Mouse (Mus musculus) T-cell, adult 66 days (primary cell): ENCODE data around the gene 4930519G04Rik. TPM values are rescaled to one million over a fixed set of nuclear protein-coding genes. Genes with fewer than 3 reads are reported as not detected.

Experiments used
- total RNA-seq, 2 experiments: library from RNA; stranded (reverse); gene quantifications; 3 replicates in 1 of 2; 4 replicates in 1 of 2; pipeline ENCODE4 v1.2.4; 2023

The 4930519G04Rik gene
- not detected for total RNA-seq

GRCm38 (mm10) chr5:114853364-114853763, at the start of gene 4930519G04Rik:
Gene 4930519G04Rik (plus strand): TSS chr5:114853664.

GRCm38 (mm10) chr5:114822796-114823688, 30.4 kb upstream of the 4930519G04Rik start, which contains the start of gene 1500011B03Rik:
Gene 1500011B03Rik (minus strand): TSS chr5:114823468.

GRCm38 (mm10) chr5:114858582-114858981, 5.1 kb downstream of the 4930519G04Rik start, which contains the start of gene Gm9936:
Gene Gm9936 (minus strand): TSS chr5:114858682.

GRCm38 (mm10) chr5:114896688-114897373, 43.4 kb downstream of the 4930519G04Rik start, which contains the start of gene Oasl2:
Gene Oasl2 (plus strand): TSS chr5:114896936.

GRCm38 (mm10) chr5:114922998-114923473, 69.6 kb downstream of the 4930519G04Rik start, which contains the start of gene Oasl1:
Gene Oasl1 (plus strand): TSS chr5:114923240.

Other genes with a start within 250 kb of the 4930519G04Rik start
- gene Trpv4, start 195.2 kb upstream of the 4930519G04Rik start, total RNA-seq: under 1 TPM in 1 of 2 experiments, not detected in 1; 0.70 TPM
- gene Gltp, start 162.7 kb upstream of the 4930519G04Rik start, total RNA-seq: 100 to 1,000 TPM; 141 to 143 TPM
- gene Tchp, start 145.9 kb upstream of the 4930519G04Rik start, total RNA-seq: 10 to 100 TPM; 24.8 to 25.8 TPM
- gene Ankrd13a, start 79.0 kb upstream of the 4930519G04Rik start, total RNA-seq: 100 to 1,000 TPM; 137 to 146 TPM
- gene Git2, start 78.1 kb upstream of the 4930519G04Rik start, total RNA-seq: 100 to 1,000 TPM; 177 to 195 TPM
- 10 to 100 TPM; 46.8 to 58.9 TPM for gene 1500011B03Rik, start 30.2 kb upstream of the 4930519G04Rik start, total RNA-seq
- gene Gm9936, start 5.0 kb downstream of the 4930519G04Rik start, total RNA-seq: not detected
- gene Oasl2, start 43.3 kb downstream of the 4930519G04Rik start, total RNA-seq: 1 to 10 TPM; 4.9 to 9.6 TPM
- gene Oasl1, start 69.6 kb downstream of the 4930519G04Rik start, total RNA-seq: 1 to 10 TPM; 3.2 TPM
- 10 to 100 TPM; 33.9 to 35.1 TPM for gene 2210016L21Rik, start 88.5 kb downstream of the 4930519G04Rik start, total RNA-seq
- gene Hnf1a, start 117.4 kb downstream of the 4930519G04Rik start, total RNA-seq: not detected
- gene Sppl3, start 157.5 kb downstream of the 4930519G04Rik start, total RNA-seq: 10 to 100 TPM; 65.3 to 67.6 TPM
- not detected for gene Gm10401, start 244.6 kb downstream of the 4930519G04Rik start, total RNA-seq